Mouse (Mus musculus) activated CD4-positive, CD25-positive, alpha-beta regulatory T cell, adult 4 months (primary cell): ENCODE measurements around the gene Pdhx. TPM values are rescaled to one million over a fixed set of nuclear protein-coding genes. Genes with fewer than 3 reads are reported as not detected.

Experiments
- ATAC-seq: one replicate; pipeline ENCODE4 v1.8.0; 2017
- polyA plus RNA-seq, 2 experiments: library from polyadenylated mRNA; unstranded; fragments of 100-300 nt; shearing (Covaris generic); gene quantifications; one replicate each; pipeline ENCODE4 v1.2.1; 2017

The Pdhx gene
- polyA plus RNA-seq, 2 experiments from 2014 or later, result 18.4 to 19.8 TPM

GRCm38 (mm10) chr2:102986964-102987707 lies 86.2 kb downstream of the Pdhx start:
- ATAC-seq, result no peak

GRCm38 (mm10) chr2:102986424-102986823 lies 86.9 kb downstream of the Pdhx start:
- ATAC-seq, result no peak

- no peak for ATAC-seq
These were observed 90.5 kb downstream of the Pdhx start for GRCm38 (mm10) chr2:102982822-102983221.

GRCm38 (mm10) chr2:102981446-102982314 lies 91.6 kb downstream of the Pdhx start:
- ATAC-seq, result peak; percentile 91

- ATAC-seq, result peak; percentile 27
These were observed 92.4 kb downstream of the Pdhx start for GRCm38 (mm10) chr2:102980870-102981269.

DNA sequence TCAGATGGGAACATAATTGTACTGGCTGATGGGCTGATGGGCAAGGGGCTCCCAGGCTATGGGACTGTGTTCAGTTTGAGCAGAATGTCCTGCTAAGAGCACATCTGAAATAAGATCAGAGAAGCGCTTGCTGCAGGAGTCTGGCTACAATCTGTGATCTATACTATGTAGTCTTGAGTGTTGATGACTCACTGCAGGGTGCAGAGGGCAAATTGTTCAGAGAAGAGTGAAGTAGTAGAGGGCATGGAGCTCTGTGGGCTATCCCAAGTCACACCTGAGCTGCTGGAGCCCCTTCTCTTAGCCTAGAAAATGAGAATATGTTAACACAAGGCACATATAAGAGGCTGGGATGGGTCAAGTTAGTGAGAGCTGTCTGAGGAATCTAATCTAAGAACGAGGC lies 93.8 kb downstream of the Pdhx start:
- ATAC-seq, result no peak

DNA sequence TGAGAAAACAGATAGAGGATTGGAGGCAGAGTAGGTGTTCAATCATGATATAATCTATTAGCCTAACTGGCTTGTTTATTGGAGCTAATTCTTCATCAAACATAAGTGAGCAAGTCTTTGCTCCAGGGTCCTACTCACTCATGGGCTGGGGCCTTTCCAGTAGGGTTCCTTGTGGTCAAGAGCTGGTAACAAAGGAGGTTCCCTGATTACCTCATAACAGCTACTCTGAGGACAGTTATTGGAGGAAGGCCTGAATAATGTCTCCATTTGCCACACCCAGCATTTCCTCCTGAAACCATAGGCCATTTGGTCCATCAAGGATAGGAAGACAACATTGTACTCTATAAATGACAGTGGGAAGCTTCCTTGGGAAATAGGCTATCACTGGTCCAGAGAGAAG lies 94.2 kb downstream of the Pdhx start:
- no peak for ATAC-seq

GRCm38 (mm10) chr2:102975358-102975945 lies 97.9 kb downstream of the Pdhx start:
- peak; percentile 44 for ATAC-seq

DNA sequence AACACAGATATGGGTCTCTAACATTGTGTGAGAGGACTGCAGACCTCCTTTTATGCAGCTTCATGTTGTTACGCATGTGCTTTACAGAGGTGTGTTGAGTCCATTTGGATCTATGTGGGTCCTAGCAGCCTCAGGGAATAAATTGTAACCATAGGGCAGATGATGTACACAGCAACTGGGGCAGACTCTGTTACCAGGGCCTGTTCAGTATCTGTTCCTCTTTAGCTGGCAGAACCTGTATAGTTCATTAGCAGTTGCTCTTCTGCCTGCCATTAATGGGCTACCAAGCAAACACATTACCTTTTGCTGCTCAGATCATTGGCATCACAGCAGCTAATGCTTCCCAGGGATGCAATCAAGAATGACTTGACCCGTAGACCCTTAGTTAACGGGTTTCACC lies 100.2 kb downstream of the Pdhx start:
- no peak for ATAC-seq

DNA sequence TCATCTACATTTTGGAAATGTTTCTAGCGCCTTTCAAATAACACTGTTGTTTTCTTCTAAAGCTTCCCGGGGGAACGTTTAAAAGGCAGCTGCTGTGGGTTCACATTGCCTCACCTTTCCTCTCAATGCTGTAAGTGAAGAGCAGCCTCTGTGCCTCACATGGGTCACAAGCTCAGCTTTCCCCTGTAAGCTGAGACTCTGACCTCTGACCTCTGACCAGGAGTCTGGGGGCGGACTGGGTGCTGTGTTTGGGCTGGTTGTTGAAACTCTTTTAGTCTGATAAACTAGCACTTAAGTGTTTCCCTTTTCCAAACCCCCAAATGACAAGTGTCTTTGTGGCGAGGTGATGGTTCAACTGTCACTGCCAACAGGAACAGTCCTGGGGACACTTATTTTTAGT lies 100.7 kb downstream of the Pdhx start:
- ATAC-seq, result no peak

DNA sequence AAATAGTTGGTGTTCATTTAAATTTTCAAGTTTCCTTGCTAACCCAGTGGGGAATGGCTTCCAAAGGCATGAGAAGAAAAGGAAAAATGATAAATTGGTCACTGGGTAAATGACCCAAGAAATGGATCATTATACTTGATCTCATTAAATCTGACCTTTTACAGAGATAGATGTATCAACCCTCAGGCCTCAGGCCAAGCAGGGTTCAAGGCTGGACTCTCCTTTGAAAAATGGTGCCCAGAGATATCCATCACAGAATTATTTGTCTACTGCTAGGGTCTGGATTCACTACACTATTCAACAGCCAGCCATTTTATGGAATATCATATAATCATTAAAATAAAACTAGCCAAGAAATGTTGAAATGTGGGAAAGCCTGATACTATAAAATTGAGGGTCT lies 101.4 kb downstream of the Pdhx start:
- no peak for ATAC-seq

Other genes starting within 250 kb of the Pdhx start
- 10 to 100 TPM; 78.7 to 86.7 TPM for gene Cd44, start 171.8 kb downstream of the Pdhx start, polyA plus RNA-seq
- 10 to 100 TPM; 27.2 to 40.5 TPM for gene Apip, start 162 bp upstream of the Pdhx start, polyA plus RNA-seq
- not detected for gene Ehf, start 229.8 kb upstream of the Pdhx start, polyA plus RNA-seq